Comparison of ENCODE assay signal across 26 mouse cellular contexts in genomic region chr5:23464743-23465142, GRCm38 (mm10).
"Had no signal": no experiment of that assay in that cellular context is flagged by ENCODE, and none has a peak within 500 bp of the region (broad histone marks: within the 10 kb centered on the region; RNA-seq: fewer than 3 reads in every experiment).

No protein-coding gene starts in this region.

- DNase-seq: cerebellum, adult 9-11 months; cerebellum, postnatal 10 days; cerebellum, postnatal 14 days; cerebellum, postnatal 25 days; cerebellum, postnatal 36 days; embryo, embryonic 11 days; forebrain, postnatal 0 days; gastrocnemius, adult 2 months; gastrocnemius, postnatal 10 days; gastrocnemius, postnatal 14 days; gastrocnemius, postnatal 25 days; gastrocnemius, postnatal 36 days; heart, adult 11 months; heart, adult 18-20 months; heart, adult 2 months had no signal

- H3K4me1 ChIP-seq: embryonic facial prominence, embryonic 10.5 days; embryonic facial prominence, embryonic 12.5 days; embryonic facial prominence, embryonic 13.5 days; embryonic facial prominence, embryonic 15.5 days; forebrain, embryonic 10.5 days; forebrain, embryonic 12.5 days had no signal

- H3K27ac ChIP-seq: embryonic facial prominence, embryonic 10.5 days; embryonic facial prominence, embryonic 12.5 days; embryonic facial prominence, embryonic 13.5 days; embryonic facial prominence, embryonic 15.5 days; forebrain, embryonic 10.5 days; forebrain, embryonic 12.5 days; forebrain, embryonic 13.5 days; forebrain, embryonic 15.5 days; gastrocnemius, adult 2 months; heart, adult 2 months had no signal

- H3K9ac ChIP-seq: embryonic facial prominence, embryonic 12.5 days; embryonic facial prominence, embryonic 13.5 days; embryonic facial prominence, embryonic 15.5 days; forebrain, embryonic 12.5 days; forebrain, embryonic 13.5 days; forebrain, embryonic 15.5 days; forebrain, postnatal 0 days had no signal

- H3K4me2 ChIP-seq: embryonic facial prominence, embryonic 12.5 days; embryonic facial prominence, embryonic 13.5 days; embryonic facial prominence, embryonic 15.5 days; forebrain, embryonic 12.5 days; forebrain, embryonic 13.5 days; forebrain, embryonic 15.5 days had no signal

- ATAC-seq: forebrain, embryonic 13.5 days; forebrain, embryonic 14.5 days; forebrain, embryonic 15.5 days; forebrain, embryonic 16.5 days; forebrain, postnatal 0 days had no signal

- H3K9me3 ChIP-seq: embryonic facial prominence, embryonic 10.5 days; embryonic facial prominence, embryonic 12.5 days; embryonic facial prominence, embryonic 13.5 days; embryonic facial prominence, embryonic 15.5 days; forebrain, embryonic 10.5 days; forebrain, embryonic 12.5 days; forebrain, embryonic 13.5 days; forebrain, embryonic 15.5 days had no signal

- H3K4me3 ChIP-seq: embryonic facial prominence, embryonic 10.5 days; embryonic facial prominence, embryonic 12.5 days; embryonic facial prominence, embryonic 13.5 days; embryonic facial prominence, embryonic 15.5 days; erythroblast, embryonic 14.5 days; forebrain, embryonic 10.5 days; forebrain, embryonic 12.5 days; forebrain, embryonic 13.5 days; forebrain, embryonic 15.5 days; gastrocnemius, adult 2 months; heart, adult 2 months had no signal

- H3K27me3 ChIP-seq: embryonic facial prominence, embryonic 12.5 days; embryonic facial prominence, embryonic 13.5 days; embryonic facial prominence, embryonic 15.5 days; forebrain, embryonic 12.5 days; forebrain, embryonic 13.5 days; forebrain, embryonic 15.5 days had no signal
